Mouse (Mus musculus) heart, adult 2 months (tissue): ENCODE measurements around the gene Zmiz1.

ENCODE experiments used
- CTCF ChIP-seq: fragments of 200-600 bp; IDR thresholded peaks from 2 replicates; pipeline ENCODE4 v1.8.1; 2022; ENCODE audit warnings: antibody characterized with exemption, mild to moderate bottlenecking, moderate library complexity
- EP300 ChIP-seq: fragments of 200-500 bp; IDR thresholded peaks from 2 replicates; pipeline ENCODE4 v1.6.1; 2011; ENCODE audit warnings: low read depth, low read length, control low read depth; ENCODE audit not compliant: insufficient read depth

- no peak for TF ChIP-seq EP300
- TF ChIP-seq CTCF, result no peak
Measured at GRCm38 (mm10) chr14:25661185-25661920, 202.4 kb downstream of the Zmiz1 start.
